Mouse (Mus musculus): ENCODE measurements around the gene Pgbd5.

Gene Pgbd5

GRCm38 (mm10) chr8:124439558-124439957, at the start of gene Pgbd5:
Pgbd5 (minus strand) TSS chr8:124439658.
- in situ Hi-C loops (cut with MboI): no loop called here

DNA sequence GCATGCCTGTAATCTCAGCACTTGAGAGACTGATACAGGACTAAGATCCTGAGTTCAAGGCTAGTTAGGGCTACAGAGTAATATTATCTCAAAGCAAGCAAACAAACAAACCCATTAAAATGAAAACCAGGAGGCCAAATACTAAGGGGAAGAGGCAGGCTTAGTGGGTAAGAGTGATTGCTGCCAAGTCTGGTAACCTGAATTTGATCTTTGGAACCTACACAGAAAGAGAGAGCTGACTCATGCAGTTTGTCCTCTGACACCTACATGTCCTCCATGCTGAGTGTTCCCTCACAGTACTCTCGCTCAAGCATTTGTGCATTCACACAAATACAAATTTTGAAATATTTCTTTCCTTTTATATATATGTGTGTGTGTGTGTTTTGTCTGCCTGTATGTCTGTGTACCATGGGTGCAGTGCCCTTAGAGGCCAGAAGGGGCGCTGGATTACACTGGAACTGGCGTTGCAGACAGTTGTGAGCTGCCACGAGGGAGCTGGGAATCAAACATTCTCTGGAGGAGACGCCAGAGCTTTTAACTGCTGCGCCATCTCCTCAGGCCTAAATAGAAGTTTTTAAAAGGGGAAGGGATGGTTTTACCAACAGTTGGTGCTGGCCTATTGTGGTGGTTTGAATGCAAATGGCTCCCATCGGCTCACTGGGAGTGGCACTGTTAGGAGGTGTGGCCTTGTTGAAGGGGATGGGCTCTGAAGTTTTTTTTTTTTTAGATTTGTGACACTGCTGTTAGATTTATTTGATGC, 44.1 kb upstream of the Pgbd5 start:
- in situ Hi-C loops (cut with MboI): no loop called here

DNA sequence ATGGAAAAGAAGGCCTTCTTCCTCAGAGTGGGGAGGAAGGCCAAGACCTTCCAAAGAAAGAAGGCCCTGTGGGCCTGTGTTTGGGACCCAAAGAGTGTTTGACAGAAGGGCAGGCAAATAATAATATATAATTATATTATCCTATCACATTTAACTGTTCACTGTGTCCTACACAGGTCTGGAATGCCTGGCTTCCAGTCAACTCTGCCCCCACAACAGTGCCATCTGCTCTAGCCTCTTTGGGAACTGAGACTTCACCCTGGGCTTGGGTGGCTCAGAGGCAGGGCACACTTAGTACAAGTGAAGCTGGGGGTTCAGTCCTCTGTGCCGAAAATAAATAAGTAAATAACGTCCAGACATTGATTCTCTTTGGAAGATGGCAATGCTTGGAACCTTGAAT, 43.3 kb upstream of the Pgbd5 start:
- in situ Hi-C loops (cut with MboI): no loop called here

DNA sequence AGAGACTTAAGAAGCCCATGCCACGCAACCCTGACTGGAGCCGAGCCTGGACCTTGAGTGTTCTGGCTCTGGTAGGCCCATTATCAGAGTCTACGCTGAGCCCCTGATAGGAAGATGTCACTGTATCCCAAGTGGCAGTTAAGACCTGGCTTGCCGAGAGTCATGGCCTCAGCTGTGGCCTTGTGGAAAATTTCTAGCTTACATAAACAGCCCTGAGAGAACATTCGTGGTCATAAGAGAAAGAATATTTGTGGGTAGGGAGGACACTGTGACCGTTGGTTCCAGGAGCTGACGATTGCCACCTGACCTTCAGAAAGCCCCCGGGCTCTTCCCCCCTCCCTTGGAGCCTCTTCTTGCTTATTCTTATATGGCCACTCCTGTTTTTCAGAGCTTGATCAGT, 40.9 kb upstream of the Pgbd5 start:
- in situ Hi-C loops (cut with MboI): no loop called here

DNA sequence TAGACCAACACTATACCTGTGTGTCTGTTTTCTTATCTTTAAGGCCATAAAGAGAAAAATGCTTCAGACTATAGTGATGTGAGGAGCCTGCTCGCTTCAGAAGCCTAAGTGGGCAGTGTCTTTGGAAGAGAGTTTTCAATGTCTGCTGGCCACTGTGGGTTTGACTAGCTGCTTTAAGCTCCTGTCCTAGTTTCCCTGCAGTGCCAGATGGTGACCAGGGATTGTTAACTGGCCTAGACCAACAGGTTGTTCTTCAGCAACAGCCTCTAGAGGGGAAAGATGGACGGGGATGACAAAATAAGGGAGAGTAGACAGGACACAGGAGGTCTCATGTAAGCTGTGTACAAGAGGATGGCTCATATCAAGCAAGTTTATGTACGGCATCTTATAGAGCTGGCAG, 39.8 kb upstream of the Pgbd5 start:
- in situ Hi-C loops (cut with MboI): no loop called here

DNA sequence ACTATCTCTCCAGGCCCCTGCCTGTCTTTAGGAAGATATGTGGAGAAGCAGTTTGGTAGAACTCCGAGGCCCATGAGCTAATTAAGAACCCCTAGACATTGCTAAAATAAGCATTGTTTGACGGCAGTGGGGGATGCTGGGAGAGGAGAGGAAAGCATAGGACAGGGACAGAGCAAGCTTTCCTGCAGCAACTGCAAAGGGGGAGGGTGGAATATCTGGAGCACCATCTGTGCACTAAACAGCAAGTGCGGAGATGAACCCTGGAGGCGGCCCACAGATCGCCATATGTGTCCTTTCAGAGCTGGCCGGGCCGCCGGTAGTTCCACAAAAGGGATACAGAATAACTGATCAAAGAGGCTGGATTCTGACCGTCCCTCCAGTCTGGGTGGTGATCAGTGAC, 37.2 kb upstream of the Pgbd5 start:
- in situ Hi-C loops (cut with MboI): no loop called here

GRCm38 (mm10) chr8:124475690-124476089, 36.2 kb upstream of the Pgbd5 start:
- in situ Hi-C loops (cut with MboI): no loop called here

GRCm38 (mm10) chr8:124464641-124465040, 25.2 kb upstream of the Pgbd5 start:
- in situ Hi-C loops (cut with MboI): no loop called here

- in situ Hi-C loops (cut with MboI): no loop called here
Observed at GRCm38 (mm10) chr8:124463111-124463510, 23.7 kb upstream of the Pgbd5 start.

DNA sequence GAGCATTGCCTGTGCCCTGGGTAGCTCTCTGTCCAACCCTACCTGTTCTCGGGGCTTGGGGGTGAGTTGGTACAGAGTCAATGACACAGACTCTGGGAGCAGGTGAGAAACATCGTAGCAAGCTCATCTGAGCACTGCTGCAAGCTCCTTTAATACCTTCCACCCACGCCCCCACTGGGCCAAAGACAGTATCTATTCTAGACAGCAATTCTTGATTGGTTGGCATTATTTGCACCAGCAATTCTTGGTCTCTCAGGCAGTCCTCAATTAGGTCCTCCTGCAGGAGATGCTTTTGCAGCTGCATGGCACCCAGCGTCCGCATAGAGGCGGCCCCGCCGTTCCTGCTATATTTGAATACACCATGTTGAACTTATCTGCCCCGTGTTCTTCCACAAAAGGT, 22.7 kb upstream of the Pgbd5 start:
- in situ Hi-C loops (cut with MboI): no loop called here

DNA sequence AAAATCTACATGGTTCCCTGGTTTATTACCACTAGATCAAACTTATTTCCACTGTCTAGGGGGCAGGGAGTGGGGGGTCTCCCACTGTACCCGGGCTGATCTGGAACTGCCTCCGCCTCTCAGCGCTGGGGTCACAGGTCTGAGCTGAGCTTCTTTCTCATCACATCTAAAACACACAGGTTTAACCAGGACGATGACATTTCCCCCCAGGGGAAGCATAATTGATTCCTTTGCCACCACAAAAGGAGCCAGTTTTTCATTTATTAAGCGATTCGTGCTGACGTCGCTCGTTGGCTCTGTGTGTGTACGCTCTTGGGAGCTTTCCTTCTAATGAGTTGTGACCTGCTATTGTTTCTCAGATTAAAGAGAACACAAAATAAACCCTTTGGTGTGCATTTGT, 21.6 kb upstream of the Pgbd5 start:
- in situ Hi-C loops (cut with MboI): no loop called here

DNA sequence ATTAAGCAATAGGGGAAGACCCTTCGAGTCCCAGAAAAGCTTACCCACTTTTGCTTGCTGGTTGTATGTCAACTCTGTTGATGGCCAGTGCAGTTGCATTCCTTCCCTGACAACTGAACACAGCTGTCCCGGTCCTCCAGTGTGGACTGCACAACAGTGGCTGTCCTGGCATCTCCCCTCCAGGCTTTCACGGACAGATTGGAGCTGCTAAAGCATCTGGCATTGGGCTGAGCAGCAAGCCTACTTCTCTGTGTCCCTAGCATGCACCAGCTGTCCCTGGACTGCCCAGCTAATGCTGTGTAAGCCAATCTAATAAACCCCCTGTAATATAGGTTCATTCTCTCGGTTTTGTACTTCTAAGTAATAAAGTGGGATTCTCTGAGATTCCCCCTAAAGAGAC, 21.2 kb upstream of the Pgbd5 start:
- in situ Hi-C loops (cut with MboI): no loop called here

DNA sequence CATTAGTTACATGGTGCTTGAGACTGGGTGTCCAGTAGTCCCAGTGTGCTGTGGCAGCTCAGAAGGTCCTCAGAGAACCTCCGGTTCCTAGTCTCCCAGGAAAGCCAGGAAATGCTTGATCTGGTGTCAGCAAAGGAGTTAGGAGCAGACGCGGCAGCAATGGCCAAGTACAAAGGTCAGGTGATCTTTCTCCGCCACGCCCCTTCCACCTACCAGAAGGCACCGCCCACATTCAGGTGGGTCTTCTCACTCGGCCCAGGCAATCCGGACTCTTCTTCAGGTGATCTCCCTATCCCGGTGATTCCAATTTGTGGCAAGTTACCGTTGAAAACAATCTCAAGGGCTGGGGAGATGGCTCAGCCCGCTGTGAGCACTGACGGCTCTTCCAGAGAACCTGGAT, 20.2 kb upstream of the Pgbd5 start:
- in situ Hi-C loops (cut with MboI): no loop called here

DNA sequence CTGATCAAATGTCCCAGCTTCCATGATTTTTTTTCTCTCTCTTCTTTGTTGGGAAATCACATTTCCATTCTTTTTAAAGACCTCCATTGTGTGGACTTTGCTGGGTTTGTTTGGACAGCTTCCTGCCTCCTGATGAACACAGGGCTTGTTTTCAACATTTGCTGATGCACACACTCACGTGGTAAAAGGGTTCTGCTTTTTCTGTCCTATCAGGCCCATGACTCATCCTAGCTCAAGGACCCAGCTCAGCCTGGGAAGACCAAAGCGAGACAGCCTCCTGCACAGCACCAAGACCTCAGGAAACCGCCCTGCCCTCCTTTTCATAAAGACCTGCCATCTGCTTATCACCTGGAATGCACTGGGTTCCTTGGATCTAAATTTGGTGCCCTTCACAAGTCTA, 15.9 kb upstream of the Pgbd5 start:
- in situ Hi-C loops (cut with MboI): no loop called here

GRCm38 (mm10) chr8:124450192-124450895, 10.9 kb upstream of the Pgbd5 start:
- in situ Hi-C loops (cut with MboI): no loop called here

- in situ Hi-C loops (cut with MboI): no loop called here
Observed at GRCm38 (mm10) chr8:124448962-124449670, 9.7 kb upstream of the Pgbd5 start.

- in situ Hi-C loops (cut with MboI): no loop called here
Observed at GRCm38 (mm10) chr8:124436741-124437140, 2.7 kb downstream of the Pgbd5 start.

DNA sequence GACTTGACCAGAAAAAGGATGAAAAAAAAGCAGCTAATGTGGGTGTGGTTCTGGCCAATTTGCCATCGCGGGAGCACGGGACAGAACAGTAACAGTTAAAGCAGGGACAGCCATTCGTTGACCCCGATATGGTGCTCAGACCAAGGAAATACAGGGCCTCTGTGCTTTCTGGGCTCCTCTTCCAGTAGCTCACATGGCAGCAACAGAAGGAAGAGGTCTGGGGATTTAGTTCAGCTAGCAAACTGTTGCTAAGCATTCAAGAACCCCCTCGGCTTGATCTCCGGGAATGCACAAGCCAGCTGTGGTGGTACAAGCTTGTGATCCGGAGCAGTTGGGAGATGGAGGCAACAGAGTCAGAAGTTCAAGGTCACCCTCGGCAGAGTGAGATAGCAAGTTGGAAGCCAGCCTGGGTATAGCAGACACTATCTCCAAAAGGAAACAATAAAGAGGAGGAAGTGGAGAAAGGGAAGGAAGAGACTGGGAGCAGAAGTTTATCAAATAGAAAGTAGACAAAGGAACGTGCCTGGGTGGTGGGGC, 3.7 kb downstream of the Pgbd5 start:
- in situ Hi-C loops (cut with MboI): no loop called here

DNA sequence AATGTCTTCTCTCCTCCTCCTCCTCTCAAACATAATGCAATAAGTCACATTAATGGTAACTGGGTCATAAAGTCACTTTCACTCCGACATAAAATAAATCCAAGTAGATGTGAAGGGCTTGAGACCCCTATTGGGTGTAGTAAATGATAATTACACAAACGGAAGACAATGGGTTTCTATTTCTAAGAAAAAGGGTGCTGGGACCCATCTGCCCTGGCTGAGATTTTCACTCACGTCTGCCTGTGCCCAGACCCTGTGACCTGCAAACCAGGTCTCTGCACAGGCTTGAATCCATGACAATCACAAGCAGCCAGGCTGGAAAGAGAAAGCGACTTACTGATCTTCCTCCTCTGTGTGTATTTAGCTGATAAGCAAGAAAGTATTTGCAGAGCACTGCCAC, 4.3 kb downstream of the Pgbd5 start:
- in situ Hi-C loops (cut with MboI): no loop called here

GRCm38 (mm10) chr8:124434126-124434790, 5.2 kb downstream of the Pgbd5 start:
- in situ Hi-C loops (cut with MboI): no loop called here

GRCm38 (mm10) chr8:124433451-124434125, 5.9 kb downstream of the Pgbd5 start:
- in situ Hi-C loops (cut with MboI): no loop called here

DNA sequence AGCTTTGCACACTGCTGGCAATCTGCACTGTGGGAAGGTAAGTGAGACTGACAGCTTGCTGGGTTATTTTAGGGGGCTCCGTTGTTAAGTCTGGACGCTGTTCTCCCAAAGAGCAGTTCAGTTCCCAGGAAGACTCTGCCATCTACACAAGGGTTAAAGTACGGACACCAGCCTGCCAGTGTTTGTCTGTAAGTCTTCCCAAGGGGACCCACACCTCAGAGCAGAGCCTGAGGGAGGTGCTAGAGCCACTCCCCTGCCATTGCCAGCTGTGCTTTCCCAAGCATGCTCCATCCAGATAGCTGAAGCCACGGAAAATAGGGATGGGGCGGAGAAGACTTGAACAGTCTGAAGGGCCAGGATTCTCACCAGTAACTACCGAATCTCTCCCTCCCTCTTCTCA, 8.6 kb downstream of the Pgbd5 start:
- in situ Hi-C loops (cut with MboI): no loop called here

All from mature B cell (primary cell).